Mouse (Mus musculus): Measurements from ENCODE around the gene Elmod3. TPM values are rescaled to one million over a fixed set of nuclear protein-coding genes. Genes with fewer than 3 reads are reported as not detected.
A peak's percentile ranks its signal among the peaks of the same experiment; 100 is the strongest.

The Elmod3 gene
- polyA plus RNA-seq (2015; fragmentation: Nextera tagmentation; extraction: Ambion mirVana) = 14.1 and 14.8 TPM in 2 replicates

GRCm38 (mm10) chr6:72597956-72598753 lies at the start of gene Elmod3, which contains the start of gene Retsat:
TSS of gene Elmod3 (minus strand) at chr6:72598413.
TSS of gene Retsat (plus strand) at chr6:72598475.
- no peaks in the 10 kb centered on the region for H3K9me3 ChIP-seq (replicated peaks)
- no peaks in the 10 kb centered on the region for H3K27me3 ChIP-seq
- ATAC-seq = peak; percentile 94
- 1% methylated on average over 38 of the region's 38 CpGs for WGBS
- peak within 1 kb of the TSS; percentile 74 for H3K4me2 ChIP-seq
- H3K4me3 ChIP-seq = peak within 1 kb of the TSS; percentile 51
- peaks cover 21% of the 10 kb centered on the region for H3K4me1 ChIP-seq
- H3K36me3 ChIP-seq (ENCODE audit: poor library complexity, severe bottlenecking) = no peaks in the 10 kb centered on the region
- H3K9ac ChIP-seq = peak within 1 kb of the TSS; percentile 65
- peak within 1 kb of the TSS; percentile 45 for H3K27ac ChIP-seq

GRCm38 (mm10) chr6:72647383-72647820 lies 49.2 kb upstream of the Elmod3 start:
- H3K4me3 ChIP-seq = no peak overlapping the region
- H3K4me2 ChIP-seq = no peak overlapping the region
- 55% methylated on average over 10 of the region's 10 CpGs for WGBS
- peaks cover 22% of the 10 kb centered on the region for H3K4me1 ChIP-seq
- no peaks in the 10 kb centered on the region for H3K27me3 ChIP-seq
- no peaks in the 10 kb centered on the region for H3K36me3 ChIP-seq (ENCODE audit: poor library complexity, severe bottlenecking)
- H3K9me3 ChIP-seq (replicated peaks) = no peaks in the 10 kb centered on the region
- H3K27ac ChIP-seq = no peak overlapping the region
- peak; percentile 64 for ATAC-seq
- H3K9ac ChIP-seq = no peak overlapping the region

- WGBS = 25% methylated on average over 7 of the region's 7 CpGs
- Histone ChIP-seq H3K4me1 (peaks cover 18% of the 10 kb centered on the region), H3K4me2 (no peak overlapping the region), H3K36me3 (ENCODE audit: poor library complexity, severe bottlenecking) (no peaks in the 10 kb centered on the region), H3K27ac (no peak overlapping the region), H3K4me3 (no peak overlapping the region), H3K9me3 (replicated peaks) (no peaks in the 10 kb centered on the region), H3K27me3 (no peaks in the 10 kb centered on the region), H3K9ac (no peak overlapping the region)
- peak; percentile 92 for ATAC-seq
These were observed 47.2 kb upstream of the Elmod3 start for GRCm38 (mm10) chr6:72645364-72645763.

- Histone ChIP-seq H3K4me3 (no peak overlapping the region), H3K36me3 (ENCODE audit: poor library complexity, severe bottlenecking) (no peaks in the 10 kb centered on the region), H3K27ac (no peak overlapping the region), H3K9me3 (replicated peaks) (no peaks in the 10 kb centered on the region), H3K9ac (no peak overlapping the region), H3K27me3 (no peaks in the 10 kb centered on the region), H3K4me2 (no peak overlapping the region), H3K4me1 (peaks cover 18% of the 10 kb centered on the region)
- WGBS = 54% methylated on average over 4 of the region's 4 CpGs
- no peak for ATAC-seq
These were observed 46.4 kb upstream of the Elmod3 start for GRCm38 (mm10) chr6:72644576-72644975.

GRCm38 (mm10) chr6:72641218-72641954 lies 43.2 kb upstream of the Elmod3 start:
- Histone ChIP-seq H3K36me3 (ENCODE audit: poor library complexity, severe bottlenecking) (no peaks in the 10 kb centered on the region), H3K27ac (no peak overlapping the region), H3K4me1 (peaks cover 11% of the 10 kb centered on the region; the same call in 1 of the 2 replicates), H3K27me3 (no peaks in the 10 kb centered on the region), H3K9ac (no peak overlapping the region), H3K4me2 (no peak overlapping the region), H3K4me3 (no peak overlapping the region), H3K9me3 (replicated peaks) (no peaks in the 10 kb centered on the region)
- no peak for ATAC-seq
- 84% methylated on average over 18 of the region's 18 CpGs for whole genome bisulfite sequencing

GRCm38 (mm10) chr6:72636940-72637339 lies 38.7 kb upstream of the Elmod3 start:
- H3K9me3 ChIP-seq (replicated peaks) = no peaks in the 10 kb centered on the region
- no peak overlapping the region for H3K27ac ChIP-seq
- H3K36me3 ChIP-seq (ENCODE audit: poor library complexity, severe bottlenecking) = peaks cover 15% of the 10 kb centered on the region; the same call in 1 of the 2 replicates
- no peak overlapping the region for H3K4me2 ChIP-seq
- ATAC-seq = no peak
- H3K27me3 ChIP-seq = no peaks in the 10 kb centered on the region
- H3K4me3 ChIP-seq = no peak overlapping the region
- WGBS = 88% methylated on average over 3 of the region's 3 CpGs
- no peaks in the 10 kb centered on the region for H3K4me1 ChIP-seq
- H3K9ac ChIP-seq = no peak overlapping the region

- no peak overlapping the region for H3K9ac ChIP-seq
- no peak overlapping the region for H3K4me3 ChIP-seq
- H3K4me1 ChIP-seq = no peaks in the 10 kb centered on the region
- H3K4me2 ChIP-seq = no peak overlapping the region
- H3K9me3 ChIP-seq (replicated peaks) = no peaks in the 10 kb centered on the region
- H3K36me3 ChIP-seq (ENCODE audit: poor library complexity, severe bottlenecking) = peaks cover 24% of the 10 kb centered on the region; the same call in 1 of the 2 replicates
- no peak overlapping the region for H3K27ac ChIP-seq
- no peaks in the 10 kb centered on the region for H3K27me3 ChIP-seq
- ATAC-seq = peak; percentile 70
- WGBS = 53% methylated on average over 12 of the region's 12 CpGs
These were observed 37.7 kb upstream of the Elmod3 start for GRCm38 (mm10) chr6:72635760-72636431.

GRCm38 (mm10) chr6:72634311-72634710 lies 36.1 kb upstream of the Elmod3 start:
- 88% methylated on average over 10 of the region's 10 CpGs for WGBS
- H3K9ac ChIP-seq = no peak overlapping the region

GRCm38 (mm10) chr6:72631700-72632099 lies 33.5 kb upstream of the Elmod3 start:
- H3K27ac ChIP-seq = no peak overlapping the region
- peaks cover 55% of the 10 kb centered on the region; the same call in 1 of the 2 replicates for H3K36me3 ChIP-seq (ENCODE audit: poor library complexity, severe bottlenecking)
- 83% methylated on average over 6 of the region's 6 CpGs for WGBS
- no peaks in the 10 kb centered on the region for H3K9me3 ChIP-seq (replicated peaks)
- no peak overlapping the region for H3K4me2 ChIP-seq
- H3K27me3 ChIP-seq = no peaks in the 10 kb centered on the region
- H3K4me3 ChIP-seq = no peak overlapping the region
- no peak overlapping the region for H3K9ac ChIP-seq
- no peak for ATAC-seq
- H3K4me1 ChIP-seq = no peaks in the 10 kb centered on the region

More at GRCm38 (mm10) chr6:72634311-72634710, 36.1 kb upstream of the Elmod3 start:
- H3K27ac ChIP-seq = no peak overlapping the region
- H3K4me2 ChIP-seq = no peak overlapping the region
- no peak for ATAC-seq
- peaks cover 37% of the 10 kb centered on the region; the same call in 1 of the 2 replicates for H3K36me3 ChIP-seq (ENCODE audit: poor library complexity, severe bottlenecking)
- H3K27me3 ChIP-seq = no peaks in the 10 kb centered on the region
- no peaks in the 10 kb centered on the region for H3K4me1 ChIP-seq
- no peaks in the 10 kb centered on the region for H3K9me3 ChIP-seq (replicated peaks)
- no peak overlapping the region for H3K4me3 ChIP-seq

GRCm38 (mm10) chr6:72630961-72631360 lies 32.7 kb upstream of the Elmod3 start:
- H3K4me3 ChIP-seq = no peak overlapping the region
- no peaks in the 10 kb centered on the region for H3K9me3 ChIP-seq (replicated peaks)
- ATAC-seq = no peak
- no peaks in the 10 kb centered on the region for H3K27me3 ChIP-seq
- H3K4me1 ChIP-seq = no peaks in the 10 kb centered on the region
- H3K9ac ChIP-seq = no peak overlapping the region
- peaks cover 59% of the 10 kb centered on the region; the same call in 1 of the 2 replicates for H3K36me3 ChIP-seq (ENCODE audit: poor library complexity, severe bottlenecking)
- 93% methylated on average over 14 of the region's 14 CpGs for WGBS
- H3K4me2 ChIP-seq = no peak overlapping the region
- H3K27ac ChIP-seq = no peak overlapping the region

GRCm38 (mm10) chr6:72630370-72630769 lies 32.2 kb upstream of the Elmod3 start:
- WGBS = 91% methylated on average over 2 of the region's 2 CpGs
- Histone ChIP-seq H3K27me3 (no peaks in the 10 kb centered on the region), H3K36me3 (ENCODE audit: poor library complexity, severe bottlenecking) (peaks cover 59% of the 10 kb centered on the region; the same call in 1 of the 2 replicates), H3K9ac (no peak overlapping the region), H3K4me1 (no peaks in the 10 kb centered on the region), H3K4me3 (no peak overlapping the region), H3K27ac (no peak overlapping the region), H3K9me3 (replicated peaks) (no peaks in the 10 kb centered on the region), H3K4me2 (no peak overlapping the region)
- no peak for ATAC-seq

Data from forebrain, embryonic 13.5 days (tissue).